Mouse (Mus musculus) urinary bladder, postnatal 25 days (tissue): ENCODE results near the gene Crybb3.

ENCODE experiments used
- DNase-seq: peaks from one replicate; pipeline ENCODE4 v3.0.0; 2022; ENCODE audit warnings: low spot score

The Crybb3 gene

DNA sequence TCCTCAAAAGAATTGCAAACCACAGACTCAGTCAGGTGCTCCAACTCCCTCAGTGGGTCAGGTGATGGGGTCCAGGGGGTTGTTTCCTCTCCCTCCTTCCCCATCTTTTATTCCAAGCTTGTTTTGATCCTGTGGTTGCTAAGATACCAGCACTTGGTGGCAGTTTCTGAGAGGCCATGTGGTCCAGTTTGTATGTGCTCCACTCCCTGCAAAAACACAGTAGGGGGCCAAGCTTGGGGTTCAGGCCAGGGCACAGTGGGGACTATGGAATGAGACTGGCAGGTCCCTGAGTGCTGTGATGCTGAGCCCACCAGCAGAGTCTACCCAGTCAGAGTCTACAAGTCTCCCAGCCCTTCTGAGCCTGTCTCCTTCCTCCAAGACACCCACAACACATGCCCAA, 31.5 kb downstream of the Crybb3 start:
- no peak for DNase-seq

DNA sequence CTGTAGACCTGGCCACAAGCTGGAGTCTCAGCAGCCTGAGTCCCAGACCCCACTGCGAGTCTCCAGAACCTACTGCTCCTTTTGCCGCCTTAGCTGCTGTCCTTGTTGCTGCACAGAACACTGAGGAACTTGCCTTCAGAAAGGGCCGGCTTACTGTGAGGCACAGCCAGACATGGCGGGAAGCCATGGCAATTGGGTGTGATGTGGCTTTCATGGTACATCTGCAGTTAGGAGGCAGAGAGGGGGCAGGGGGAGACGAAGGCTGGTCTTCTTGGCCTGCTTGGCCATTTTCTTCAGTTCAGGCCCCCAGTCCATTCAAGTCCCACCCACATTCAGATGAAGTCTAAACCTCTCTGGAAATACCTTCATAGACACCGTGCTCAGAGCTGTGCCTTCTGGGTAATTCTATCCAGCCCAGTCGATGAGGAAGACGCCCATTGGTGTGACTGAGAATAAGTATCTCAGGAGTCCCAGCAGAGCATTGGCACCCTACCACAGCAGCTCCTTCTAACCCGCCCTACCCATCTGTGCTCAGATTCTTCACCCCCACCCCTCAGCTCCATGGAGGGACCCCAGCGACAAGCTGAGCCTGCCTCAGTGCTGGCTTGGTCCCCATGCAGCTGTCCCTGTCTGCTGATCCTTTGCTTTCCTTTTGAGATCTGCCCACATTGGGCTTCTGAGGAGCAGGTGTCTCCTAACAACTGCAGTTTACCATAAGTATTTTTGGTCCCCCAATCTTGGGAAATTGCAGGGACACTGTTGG, 35.7 kb downstream of the Crybb3 start:
- no peak for DNase-seq

GRCm38 (mm10) chr5:113043531-113043930, 37.9 kb downstream of the Crybb3 start:
- DNase-seq = no peak

DNA sequence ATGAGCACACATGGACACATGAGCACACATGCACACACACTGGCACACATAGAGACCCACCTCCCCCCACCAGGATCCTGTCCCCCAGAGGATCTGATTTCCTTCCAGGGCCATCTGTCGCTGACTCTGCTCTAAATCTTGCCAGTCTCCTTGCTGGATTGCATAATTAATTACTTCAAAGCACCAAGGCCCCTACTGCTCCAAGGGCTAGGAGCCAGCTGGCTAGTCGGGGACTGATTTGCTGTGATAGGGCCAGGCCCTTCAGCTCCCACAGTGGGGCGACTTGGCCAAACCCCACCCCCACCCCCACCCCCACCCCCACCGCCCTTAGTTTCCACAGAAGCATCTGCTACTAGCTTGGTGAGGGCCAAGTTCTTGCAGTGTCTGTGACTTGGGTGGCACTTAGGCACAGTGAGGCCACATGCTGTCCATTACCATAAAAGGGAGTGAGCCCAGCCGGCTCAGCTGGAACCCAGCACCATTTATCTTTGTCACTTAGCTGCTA, 39.8 kb downstream of the Crybb3 start:
- DNase-seq = no peak

- DNase-seq = no peak
These were observed 40.6 kb downstream of the Crybb3 start for GRCm38 (mm10) chr5:113040776-113041175.

DNA sequence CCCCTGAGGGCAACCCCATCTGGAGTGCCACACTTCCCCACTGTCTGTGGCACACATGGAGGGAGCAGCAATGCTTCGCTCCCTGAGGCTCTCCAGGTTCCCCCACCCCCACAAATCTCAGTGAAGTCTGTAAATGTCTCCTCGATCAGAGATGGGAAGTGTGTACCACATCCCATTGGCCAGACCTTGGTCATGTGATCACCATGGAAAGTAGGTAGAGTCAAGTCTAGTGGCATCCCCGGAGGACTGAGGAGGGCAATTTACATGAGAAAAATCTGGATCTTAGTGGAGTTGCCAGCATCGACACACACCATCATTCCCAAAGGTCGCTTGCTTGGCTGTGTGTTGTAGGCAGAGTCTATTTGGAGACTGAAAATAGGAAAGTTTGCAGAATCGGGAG, 42.8 kb downstream of the Crybb3 start:
- DNase-seq = no peak

DNA sequence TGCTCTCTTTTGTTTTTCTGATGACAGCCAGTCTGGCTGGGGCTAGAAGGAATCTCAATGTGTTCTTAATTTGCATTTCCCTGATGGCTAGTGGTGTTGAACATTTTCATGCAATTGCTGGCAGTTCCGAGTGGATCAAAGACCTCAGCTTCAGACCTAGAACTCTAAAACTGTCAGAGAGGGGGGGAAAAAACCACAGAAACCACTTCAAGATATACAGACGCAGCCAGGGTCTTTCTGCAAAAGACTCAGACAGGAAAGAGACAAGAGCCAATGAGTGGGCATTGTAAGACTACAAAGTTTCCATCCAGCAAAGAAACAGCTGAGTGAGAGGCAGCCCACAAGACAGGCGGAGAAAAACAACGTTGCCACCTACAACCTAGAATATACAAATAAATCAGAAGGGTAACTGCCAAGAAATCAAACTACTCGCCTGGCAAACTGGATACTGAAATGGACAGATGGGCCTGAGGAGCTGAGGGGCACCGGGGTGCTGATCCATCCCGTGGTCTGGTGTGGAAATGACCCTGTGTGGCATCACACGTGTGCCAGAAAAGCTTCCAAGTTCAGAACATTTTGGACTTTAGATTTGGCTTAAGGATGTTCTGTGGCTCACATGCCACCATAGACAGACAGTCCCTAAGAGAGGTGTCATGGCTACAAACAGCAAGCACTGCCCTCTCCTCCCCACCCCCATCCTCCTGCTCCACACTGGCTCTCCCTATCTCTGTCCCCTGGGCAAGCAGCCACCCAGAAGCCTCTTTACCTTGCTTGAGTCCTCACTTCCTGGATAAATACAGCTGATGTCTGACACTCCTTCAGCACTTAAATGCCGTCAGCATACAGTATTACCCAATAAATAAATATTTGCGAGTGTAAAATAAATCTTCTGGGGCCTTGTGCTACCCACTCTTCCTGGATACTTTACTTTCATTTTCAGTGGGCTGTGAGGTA, 46.0 kb downstream of the Crybb3 start:
- no peak for DNase-seq

GRCm38 (mm10) chr5:113031201-113031754, 50.1 kb downstream of the Crybb3 start:
- no peak for DNase-seq

DNA sequence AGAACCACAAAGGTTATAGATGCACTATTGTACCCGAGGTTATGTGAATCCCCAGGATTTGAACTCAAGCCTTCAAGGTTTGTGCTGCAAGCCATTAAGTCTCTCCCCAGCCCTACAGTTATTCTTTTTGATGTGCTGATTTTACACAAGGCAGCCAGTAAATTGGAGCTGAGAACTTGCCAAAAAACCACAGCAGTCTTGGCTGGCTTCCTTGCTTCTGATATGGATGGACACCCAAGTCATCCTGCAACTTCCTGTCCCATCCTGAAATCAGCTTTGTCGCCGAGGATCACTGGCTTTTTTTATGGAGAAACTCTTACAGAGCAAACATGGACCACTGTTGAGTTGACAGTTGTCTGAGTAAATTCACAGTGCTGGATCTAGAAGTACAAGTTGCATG, 51.3 kb downstream of the Crybb3 start:
- DNase-seq = no peak

DNA sequence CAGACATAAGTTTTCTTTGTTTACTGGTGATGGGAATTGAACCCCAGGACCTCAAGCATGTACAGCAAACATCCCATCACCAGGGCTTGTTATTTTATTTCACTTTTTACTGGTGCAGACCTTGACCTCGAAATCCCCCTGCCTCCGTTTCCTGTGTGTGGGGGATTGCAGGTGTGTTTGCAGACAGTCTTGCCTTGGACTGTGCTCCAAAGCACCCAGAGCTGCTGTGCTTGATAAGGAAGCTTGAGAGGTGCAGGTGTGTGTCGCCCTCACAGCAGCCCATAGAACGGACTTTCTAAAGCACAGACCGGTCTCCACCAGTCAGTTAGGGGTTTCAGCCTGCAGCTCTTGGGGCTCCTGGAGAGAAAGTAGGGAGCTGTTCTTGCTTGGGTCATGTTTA, 54.7 kb downstream of the Crybb3 start:
- DNase-seq = no peak
